Mouse (Mus musculus): ENCODE results near the gene Cacna1f. TPM values are rescaled to one million over a fixed set of nuclear protein-coding genes. Genes with fewer than 3 reads are reported as not detected.

The Cacna1f gene
- 0.04 TPM in 1 of 2 replicates, not detected in the other for polyA plus RNA-seq (2014; fragmentation: Nextera tagmentation; extraction: Ambion mirVana)

- ATAC-seq (replicated peaks; ENCODE audit: low FRiP score, low TSS enrichment, low read depth) (no peak), DNase-seq (ENCODE audit: low spot score) (no peak)
- no peaks in the 10 kb centered on the region for H3K36me3 ChIP-seq (ENCODE audit: control insufficient read depth, insufficient read depth, low read length)
- peaks cover 5% of the 10 kb centered on the region; the same call in 1 of the 2 replicates for H3K27me3 ChIP-seq (replicated peaks; ENCODE audit: control insufficient read depth, insufficient read depth, low read length)
- H3K9ac ChIP-seq (ENCODE audit: low read length), result no peak within 1 kb of the TSS
- WGBS, result 76% methylated on average over 6 of the region's 6 CpGs
- H3K4me3 ChIP-seq (ENCODE audit: low read depth, low read length), result no peak within 1 kb of the TSS
- no peak within 1 kb of the TSS for H3K4me2 ChIP-seq (ENCODE audit: low read length)
- H3K4me1 ChIP-seq (replicated peaks; ENCODE audit: control insufficient read depth, insufficient read depth, low read length), result no peaks in the 10 kb centered on the region
- H3K9me3 ChIP-seq (ENCODE audit: control insufficient read depth, low read length), result no peaks in the 10 kb centered on the region
- no peak within 1 kb of the TSS for H3K27ac ChIP-seq (ENCODE audit: low read depth)
Observed at GRCm38 (mm10) chrX:7606783-7607182, at the start of gene Cacna1f. Gene Cacna1f, plus strand, starts transcription at chrX:7607083.

GRCm38 (mm10) chrX:7563076-7563475, 43.8 kb upstream of the Cacna1f start:
- Histone ChIP-seq H3K9ac (ENCODE audit: low read length) (no peak overlapping the region), H3K9me3 (ENCODE audit: control insufficient read depth, low read length) (no peaks in the 10 kb centered on the region), H3K4me2 (ENCODE audit: low read length) (no peak overlapping the region), H3K27ac (ENCODE audit: low read depth) (no peak overlapping the region), H3K4me1 (replicated peaks; ENCODE audit: control insufficient read depth, insufficient read depth, low read length) (no peaks in the 10 kb centered on the region), H3K27me3 (replicated peaks; ENCODE audit: control insufficient read depth, insufficient read depth, low read length) (no peaks in the 10 kb centered on the region), H3K36me3 (ENCODE audit: control insufficient read depth, insufficient read depth, low read length) (no peaks in the 10 kb centered on the region), H3K4me3 (ENCODE audit: low read depth, low read length) (no peak overlapping the region)
- 37% methylated on average over 2 of the region's 2 CpGs for WGBS
- ATAC-seq (replicated peaks; ENCODE audit: low FRiP score, low TSS enrichment, low read depth) (no peak), DNase-seq (ENCODE audit: low spot score) (no peak)

GRCm38 (mm10) chrX:7566352-7566751, 40.5 kb upstream of the Cacna1f start:
- Histone ChIP-seq H3K4me3 (ENCODE audit: low read depth, low read length) (no peak overlapping the region), H3K27me3 (replicated peaks; ENCODE audit: control insufficient read depth, insufficient read depth, low read length) (no peaks in the 10 kb centered on the region), H3K4me1 (replicated peaks; ENCODE audit: control insufficient read depth, insufficient read depth, low read length) (no peaks in the 10 kb centered on the region), H3K27ac (ENCODE audit: low read depth) (no peak overlapping the region), H3K36me3 (ENCODE audit: control insufficient read depth, insufficient read depth, low read length) (no peaks in the 10 kb centered on the region), H3K4me2 (ENCODE audit: low read length) (no peak overlapping the region), H3K9ac (ENCODE audit: low read length) (no peak overlapping the region), H3K9me3 (ENCODE audit: control insufficient read depth, low read length) (no peaks in the 10 kb centered on the region)
- DNase-seq (ENCODE audit: low spot score) (no peak), ATAC-seq (replicated peaks; ENCODE audit: low FRiP score, low TSS enrichment, low read depth) (no peak)
- 83% methylated on average over 6 of the region's 6 CpGs for WGBS

GRCm38 (mm10) chrX:7567491-7567890, 39.4 kb upstream of the Cacna1f start:
- 76% methylated on average over 8 of the region's 9 CpGs for WGBS
- no peak overlapping the region for H3K4me3 ChIP-seq (ENCODE audit: low read depth, low read length)
- no peak overlapping the region for H3K27ac ChIP-seq (ENCODE audit: low read depth)
- 0 out of 2 replicates have a peak, but pooled peaks cover 3% of the 10 kb centered on the region for H3K4me1 ChIP-seq (replicated peaks; ENCODE audit: control insufficient read depth, insufficient read depth, low read length)
- DNase-seq (ENCODE audit: low spot score) (no peak), ATAC-seq (replicated peaks; ENCODE audit: low FRiP score, low TSS enrichment, low read depth) (no peak)
- H3K9ac ChIP-seq (ENCODE audit: low read length), result no peak overlapping the region
- H3K27me3 ChIP-seq (replicated peaks; ENCODE audit: control insufficient read depth, insufficient read depth, low read length), result no peaks in the 10 kb centered on the region
- H3K36me3 ChIP-seq (ENCODE audit: control insufficient read depth, insufficient read depth, low read length), result no peaks in the 10 kb centered on the region
- H3K4me2 ChIP-seq (ENCODE audit: low read length), result no peak overlapping the region
- no peaks in the 10 kb centered on the region for H3K9me3 ChIP-seq (ENCODE audit: control insufficient read depth, low read length)

GRCm38 (mm10) chrX:7570481-7571175, 36.3 kb upstream of the Cacna1f start:
- H3K9me3 ChIP-seq (ENCODE audit: control insufficient read depth, low read length), result no peaks in the 10 kb centered on the region
- no peaks in the 10 kb centered on the region for H3K36me3 ChIP-seq (ENCODE audit: control insufficient read depth, insufficient read depth, low read length)
- 65% methylated on average over 7 of the region's 7 CpGs for WGBS
- H3K4me2 ChIP-seq (ENCODE audit: low read length), result no peak overlapping the region
- H3K27ac ChIP-seq (ENCODE audit: low read depth), result no peak overlapping the region
- H3K4me3 ChIP-seq (ENCODE audit: low read depth, low read length), result no peak overlapping the region
- H3K9ac ChIP-seq (ENCODE audit: low read length), result no peak overlapping the region
- no peak for DNase-seq (ENCODE audit: low spot score)
- H3K4me1 ChIP-seq (replicated peaks; ENCODE audit: control insufficient read depth, insufficient read depth, low read length), result 0 out of 2 replicates have a peak, but pooled peaks cover 5% of the 10 kb centered on the region
- no peak for ATAC-seq (replicated peaks; ENCODE audit: low FRiP score, low TSS enrichment, low read depth)
- no peaks in the 10 kb centered on the region for H3K27me3 ChIP-seq (replicated peaks; ENCODE audit: control insufficient read depth, insufficient read depth, low read length)

- 92% methylated on average over 9 of the region's 9 CpGs for WGBS
- H3K27ac ChIP-seq (ENCODE audit: low read depth), result no peak overlapping the region
- H3K4me1 ChIP-seq (replicated peaks; ENCODE audit: control insufficient read depth, insufficient read depth, low read length), result 0 out of 2 replicates have a peak, but pooled peaks cover 5% of the 10 kb centered on the region
- H3K4me2 ChIP-seq (ENCODE audit: low read length), result 0 out of 2 replicates have a peak overlapping the region, but pooled peaks have one; percentile 57
- no peaks in the 10 kb centered on the region for H3K27me3 ChIP-seq (replicated peaks; ENCODE audit: control insufficient read depth, insufficient read depth, low read length)
- no peak overlapping the region for H3K9ac ChIP-seq (ENCODE audit: low read length)
- no peak for ATAC-seq (replicated peaks; ENCODE audit: low FRiP score, low TSS enrichment, low read depth)
- no peaks in the 10 kb centered on the region for H3K9me3 ChIP-seq (ENCODE audit: control insufficient read depth, low read length)
- no peak overlapping the region for H3K4me3 ChIP-seq (ENCODE audit: low read depth, low read length)
- DNase-seq (ENCODE audit: low spot score), result no peak
- no peaks in the 10 kb centered on the region for H3K36me3 ChIP-seq (ENCODE audit: control insufficient read depth, insufficient read depth, low read length)
Observed at GRCm38 (mm10) chrX:7571565-7572136, 35.2 kb upstream of the Cacna1f start.

- DNase-seq (ENCODE audit: low spot score) (no peak), ATAC-seq (replicated peaks; ENCODE audit: low FRiP score, low TSS enrichment, low read depth) (no peak)
- 68% methylated on average over 10 of the region's 10 CpGs for WGBS
Observed at GRCm38 (mm10) chrX:7572466-7572865, 34.4 kb upstream of the Cacna1f start.

GRCm38 (mm10) chrX:7573176-7574086, 33.5 kb upstream of the Cacna1f start, which contains the start of gene Foxp3:
Gene Foxp3, plus strand, starts transcription at chrX:7573644.
- H3K27me3 ChIP-seq (replicated peaks; ENCODE audit: control insufficient read depth, insufficient read depth, low read length), result no peaks in the 10 kb centered on the region
- peak within 1 kb of the TSS; percentile 83 for H3K27ac ChIP-seq (ENCODE audit: low read depth)
- 0 out of 2 replicates have a peak, but pooled peaks cover 5% of the 10 kb centered on the region for H3K4me1 ChIP-seq (replicated peaks; ENCODE audit: control insufficient read depth, insufficient read depth, low read length)
- WGBS, result 25% methylated on average over 56 of the region's 72 CpGs
- H3K9me3 ChIP-seq (ENCODE audit: control insufficient read depth, low read length), result no peaks in the 10 kb centered on the region
- ATAC-seq (replicated peaks; ENCODE audit: low FRiP score, low TSS enrichment, low read depth), result peak; percentile 71
- H3K4me3 ChIP-seq (ENCODE audit: low read depth, low read length), result peak within 1 kb of the TSS; percentile 49
- peak; percentile 63 for DNase-seq (ENCODE audit: low spot score)
- peak within 1 kb of the TSS; percentile 57 for H3K4me2 ChIP-seq (ENCODE audit: low read length)
- H3K36me3 ChIP-seq (ENCODE audit: control insufficient read depth, insufficient read depth, low read length), result no peaks in the 10 kb centered on the region
- peak within 1 kb of the TSS; percentile 66 for H3K9ac ChIP-seq (ENCODE audit: low read length)

More at GRCm38 (mm10) chrX:7572466-7572865, 34.4 kb upstream of the Cacna1f start:
- Histone ChIP-seq H3K27ac (ENCODE audit: low read depth) (no peak overlapping the region), H3K4me1 (replicated peaks; ENCODE audit: control insufficient read depth, insufficient read depth, low read length) (0 out of 2 replicates have a peak, but pooled peaks cover 5% of the 10 kb centered on the region), H3K27me3 (replicated peaks; ENCODE audit: control insufficient read depth, insufficient read depth, low read length) (no peaks in the 10 kb centered on the region), H3K9me3 (ENCODE audit: control insufficient read depth, low read length) (no peaks in the 10 kb centered on the region), H3K4me3 (ENCODE audit: low read depth, low read length) (0 out of 2 replicates have a peak overlapping the region, but pooled peaks have one; percentile 49), H3K4me2 (ENCODE audit: low read length) (peak overlapping the region; percentile 57), H3K9ac (ENCODE audit: low read length) (no peak overlapping the region), H3K36me3 (ENCODE audit: control insufficient read depth, insufficient read depth, low read length) (no peaks in the 10 kb centered on the region)

All from intestine, embryonic 14.5 days (tissue).